Mouse (Mus musculus): ENCODE data around the gene Heatr6. TPM values are rescaled to one million over a fixed set of nuclear protein-coding genes. Genes with fewer than 3 reads are reported as not detected.

Gene Heatr6
- total and polyA plus RNA-seq, 2 experiments from 2014 or later = 8.9 to 15.1 TPM

GRCm38 (mm10) chr11:83796112-83796511 lies 42.6 kb downstream of the Heatr6 start:
- Histone ChIP-seq H3K27ac (ENCODE audit: low read depth) (no peak overlapping the region), H3K4me3 (ENCODE audit: low read depth, low read length) (no peak overlapping the region), H3K36me3 (replicated peaks; ENCODE audit: control insufficient read depth, insufficient read depth, low read length) (no peaks in the 10 kb centered on the region), H3K9ac (replicated peaks; ENCODE audit: low read depth, low read length) (no peak overlapping the region), H3K4me1 (ENCODE audit: control insufficient read depth, insufficient read depth) (no peaks in the 10 kb centered on the region), H3K4me2 (ENCODE audit: low read depth, low read length) (no peak overlapping the region), H3K9me3 (replicated peaks; ENCODE audit: control insufficient read depth, low read length) (no peaks in the 10 kb centered on the region), H3K27me3 (ENCODE audit: control insufficient read depth, insufficient read depth, low read length) (no peaks in the 10 kb centered on the region)
- WGBS = 55% methylated on average over 6 of the region's 6 CpGs
- no peak for ATAC-seq (ENCODE audit: insufficient read depth, low read depth)
- TF ChIP-seq CTCF (IDR thresholded peaks at IDR 0.05; ENCODE audit: low read depth) = no peak
- no peak for TF ChIP-seq EP300 (IDR thresholded peaks at IDR 0.05; ENCODE audit: low read depth)
- no peak for DNase-seq (ENCODE audit: low spot score)

- TF ChIP-seq CTCF (IDR thresholded peaks at IDR 0.05; ENCODE audit: low read depth) (no peak), EP300 (IDR thresholded peaks at IDR 0.05; ENCODE audit: low read depth) (no peak)
- H3K36me3 ChIP-seq (replicated peaks; ENCODE audit: control insufficient read depth, insufficient read depth, low read length) = no peaks in the 10 kb centered on the region
- no peaks in the 10 kb centered on the region for H3K27me3 ChIP-seq (ENCODE audit: control insufficient read depth, insufficient read depth, low read length)
- no peaks in the 10 kb centered on the region for H3K4me1 ChIP-seq (ENCODE audit: control insufficient read depth, insufficient read depth)
- no peaks in the 10 kb centered on the region for H3K9me3 ChIP-seq (replicated peaks; ENCODE audit: control insufficient read depth, low read length)
- no peak overlapping the region for H3K4me2 ChIP-seq (ENCODE audit: low read depth, low read length)
- no peak overlapping the region for H3K4me3 ChIP-seq (ENCODE audit: low read depth, low read length)
- WGBS = 82% methylated on average over 10 of the region's 10 CpGs
- no peak overlapping the region for H3K9ac ChIP-seq (replicated peaks; ENCODE audit: low read depth, low read length)
- ATAC-seq (ENCODE audit: insufficient read depth, low read depth) = no peak
- no peak overlapping the region for H3K27ac ChIP-seq (ENCODE audit: low read depth)
- no peak for DNase-seq (ENCODE audit: low spot score)
Observed at GRCm38 (mm10) chr11:83796980-83797608, 43.6 kb downstream of the Heatr6 start.

DNA sequence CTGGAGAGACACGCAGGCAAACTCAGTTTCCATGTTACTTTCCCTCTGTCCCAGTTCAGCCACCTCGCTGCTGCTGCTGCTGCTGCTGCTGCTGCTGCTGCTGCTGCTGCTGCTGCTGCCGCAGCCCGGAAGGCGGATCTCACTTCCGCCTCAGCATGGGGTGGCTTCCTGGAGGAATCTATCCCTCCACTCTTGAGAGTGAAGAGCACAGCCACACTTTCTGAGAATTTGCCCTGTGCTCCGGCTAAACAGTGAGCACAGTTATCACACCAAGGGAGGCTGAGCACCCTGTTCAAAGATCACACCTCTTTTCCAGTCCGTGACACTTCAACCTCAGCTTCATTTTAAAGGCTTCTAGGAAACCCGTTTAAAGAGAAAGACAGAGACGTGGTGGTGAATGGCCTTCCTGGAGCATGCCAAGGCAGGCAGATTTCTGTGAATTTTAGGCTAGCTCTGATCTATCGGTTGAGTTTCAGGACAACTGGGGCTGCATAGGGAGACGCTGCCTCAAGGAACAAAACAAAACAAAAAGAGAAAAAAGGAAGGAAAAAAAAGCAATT lies 46.5 kb downstream of the Heatr6 start:
- ATAC-seq (ENCODE audit: insufficient read depth, low read depth) (no peak), DNase-seq (ENCODE audit: low spot score) (no peak)
- Histone ChIP-seq H3K4me2 (ENCODE audit: low read depth, low read length) (no peak overlapping the region), H3K9me3 (replicated peaks; ENCODE audit: control insufficient read depth, low read length) (no peaks in the 10 kb centered on the region), H3K27me3 (ENCODE audit: control insufficient read depth, insufficient read depth, low read length) (no peaks in the 10 kb centered on the region), H3K4me3 (ENCODE audit: low read depth, low read length) (no peak overlapping the region), H3K4me1 (ENCODE audit: control insufficient read depth, insufficient read depth) (no peaks in the 10 kb centered on the region), H3K27ac (ENCODE audit: low read depth) (no peak overlapping the region), H3K9ac (replicated peaks; ENCODE audit: low read depth, low read length) (no peak overlapping the region), H3K36me3 (replicated peaks; ENCODE audit: control insufficient read depth, insufficient read depth, low read length) (no peaks in the 10 kb centered on the region)
- TF ChIP-seq EP300 (IDR thresholded peaks at IDR 0.05; ENCODE audit: low read depth) (no peak), CTCF (IDR thresholded peaks at IDR 0.05; ENCODE audit: low read depth) (no peak)
- 57% methylated on average over 12 of the region's 12 CpGs for WGBS

GRCm38 (mm10) chr11:83802166-83802565 lies 48.7 kb downstream of the Heatr6 start:
- Histone ChIP-seq H3K27me3 (ENCODE audit: control insufficient read depth, insufficient read depth, low read length) (no peaks in the 10 kb centered on the region), H3K36me3 (replicated peaks; ENCODE audit: control insufficient read depth, insufficient read depth, low read length) (no peaks in the 10 kb centered on the region), H3K4me3 (ENCODE audit: low read depth, low read length) (no peak overlapping the region), H3K4me1 (ENCODE audit: control insufficient read depth, insufficient read depth) (no peaks in the 10 kb centered on the region), H3K27ac (ENCODE audit: low read depth) (no peak overlapping the region), H3K4me2 (ENCODE audit: low read depth, low read length) (no peak overlapping the region), H3K9me3 (replicated peaks; ENCODE audit: control insufficient read depth, low read length) (no peaks in the 10 kb centered on the region), H3K9ac (replicated peaks; ENCODE audit: low read depth, low read length) (no peak overlapping the region)
- 69% methylated on average over 8 of the region's 8 CpGs for WGBS
- no peak for ATAC-seq (ENCODE audit: insufficient read depth, low read depth)
- no peak for TF ChIP-seq EP300 (IDR thresholded peaks at IDR 0.05; ENCODE audit: low read depth)
- peak; percentile 55 for TF ChIP-seq CTCF (IDR thresholded peaks at IDR 0.05; ENCODE audit: low read depth)
- no peak for DNase-seq (ENCODE audit: low spot score)

DNA sequence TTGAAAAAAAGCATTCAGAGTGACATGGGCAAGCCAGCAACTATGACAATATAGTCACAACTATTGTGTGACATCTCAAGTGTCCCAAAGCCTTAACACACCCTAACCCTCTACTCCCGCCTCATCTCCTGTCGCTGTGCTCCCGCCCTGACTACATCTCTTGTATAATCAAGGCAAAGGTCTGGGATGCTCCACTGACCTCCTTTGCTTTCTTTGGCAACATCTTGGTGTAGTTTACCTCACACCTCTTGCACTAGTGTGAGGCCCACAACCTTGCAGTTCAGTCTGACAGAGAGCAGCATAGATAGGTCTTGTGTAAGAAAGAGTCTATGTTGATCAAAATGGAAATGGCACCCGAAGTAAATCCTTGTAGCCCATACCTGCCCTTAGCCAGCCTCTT lies 49.1 kb downstream of the Heatr6 start:
- Histone ChIP-seq H3K4me3 (ENCODE audit: low read depth, low read length) (no peak overlapping the region), H3K27ac (ENCODE audit: low read depth) (no peak overlapping the region), H3K36me3 (replicated peaks; ENCODE audit: control insufficient read depth, insufficient read depth, low read length) (no peaks in the 10 kb centered on the region), H3K4me1 (ENCODE audit: control insufficient read depth, insufficient read depth) (no peaks in the 10 kb centered on the region), H3K9ac (replicated peaks; ENCODE audit: low read depth, low read length) (no peak overlapping the region), H3K4me2 (ENCODE audit: low read depth, low read length) (no peak overlapping the region), H3K27me3 (ENCODE audit: control insufficient read depth, insufficient read depth, low read length) (no peaks in the 10 kb centered on the region), H3K9me3 (replicated peaks; ENCODE audit: control insufficient read depth, low read length) (no peaks in the 10 kb centered on the region)
- WGBS = 86% methylated on average over 4 of the region's 4 CpGs
- no peak for TF ChIP-seq EP300 (IDR thresholded peaks at IDR 0.05; ENCODE audit: low read depth)
- TF ChIP-seq CTCF (IDR thresholded peaks at IDR 0.05; ENCODE audit: low read depth) = no peak
- DNase-seq (ENCODE audit: low spot score) (no peak), ATAC-seq (ENCODE audit: insufficient read depth, low read depth) (no peak)

DNA sequence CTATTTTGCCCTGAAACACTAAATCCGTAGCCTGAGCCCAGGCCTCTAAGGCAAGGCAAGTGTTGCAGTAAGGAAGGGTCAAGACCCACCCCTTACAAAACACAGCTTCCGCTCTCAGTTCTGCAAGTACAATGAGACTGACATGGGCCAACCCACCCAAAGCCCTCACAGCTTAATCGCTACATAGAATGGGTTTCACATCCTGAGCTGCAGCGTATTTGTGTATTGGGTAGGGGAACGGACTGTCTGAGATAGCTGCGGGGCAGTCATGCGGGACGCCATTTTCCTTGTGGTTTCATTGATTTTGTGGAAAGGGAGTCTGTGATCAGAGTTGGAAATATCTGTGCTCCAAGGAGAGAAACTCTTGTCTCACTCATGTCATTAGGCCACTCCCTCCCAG lies 56.9 kb downstream of the Heatr6 start:
- DNase-seq (ENCODE audit: low spot score) (no peak), ATAC-seq (ENCODE audit: insufficient read depth, low read depth) (no peak)
- no peak for TF ChIP-seq CTCF (IDR thresholded peaks at IDR 0.05; ENCODE audit: low read depth)
- no peak for TF ChIP-seq EP300 (IDR thresholded peaks at IDR 0.05; ENCODE audit: low read depth)
- WGBS = 81% methylated on average over 8 of the region's 8 CpGs
- no peaks in the 10 kb centered on the region for H3K36me3 ChIP-seq (replicated peaks; ENCODE audit: control insufficient read depth, insufficient read depth, low read length)
- H3K27ac ChIP-seq (ENCODE audit: low read depth) = no peak overlapping the region
- no peak overlapping the region for H3K4me2 ChIP-seq (ENCODE audit: low read depth, low read length)
- H3K27me3 ChIP-seq (ENCODE audit: control insufficient read depth, insufficient read depth, low read length) = no peaks in the 10 kb centered on the region
- no peaks in the 10 kb centered on the region for H3K4me1 ChIP-seq (ENCODE audit: control insufficient read depth, insufficient read depth)
- H3K4me3 ChIP-seq (ENCODE audit: low read depth, low read length) = no peak overlapping the region
- H3K9ac ChIP-seq (replicated peaks; ENCODE audit: low read depth, low read length) = no peak overlapping the region
- no peaks in the 10 kb centered on the region for H3K9me3 ChIP-seq (replicated peaks; ENCODE audit: control insufficient read depth, low read length)
